Mouse (Mus musculus) heart, adult 8-10 months (tissue): ENCODE measurements around the gene Slc22a6. TPM values are rescaled to one million over a fixed set of nuclear protein-coding genes. Genes with fewer than 3 reads are reported as not detected.

Source experiments
- DNase-seq: peaks from one replicate; pipeline ENCODE4 v3.0.0; 2022; ENCODE audit warnings: low spot score
- total RNA-seq, 4 experiments: library from RNA; stranded (reverse); gene quantifications; 2 replicates each; pipeline ENCODE4 v1.2.4; 2022

Slc22a6 gene
- total RNA-seq, 4 experiments from 2014 or later, result not detected

- DNase-seq, result no peak
These were observed 6.3 kb upstream of the Slc22a6 start for GRCm38 (mm10) chr19:8611358-8612123.

DNA sequence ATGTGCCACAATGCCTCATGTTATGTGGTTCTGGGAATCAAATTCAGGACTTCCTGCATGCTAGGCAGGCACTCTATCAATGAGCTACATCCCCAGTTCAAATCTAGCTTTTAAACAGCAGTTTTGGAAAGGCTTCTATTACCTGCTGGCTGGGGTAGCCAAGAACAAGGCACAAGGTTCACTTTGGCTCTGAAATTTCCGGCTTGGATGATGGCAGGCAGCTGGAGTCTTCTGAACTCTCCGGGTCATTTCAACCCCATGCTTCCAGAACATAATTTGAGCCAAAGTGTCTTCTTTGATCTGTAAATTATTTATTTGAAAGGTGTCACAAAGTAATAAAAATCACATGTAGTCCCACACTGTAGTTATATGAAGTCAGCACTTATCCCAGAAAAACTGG is 4.7 kb upstream of the Slc22a6 start:
- no peak for DNase-seq

DNA sequence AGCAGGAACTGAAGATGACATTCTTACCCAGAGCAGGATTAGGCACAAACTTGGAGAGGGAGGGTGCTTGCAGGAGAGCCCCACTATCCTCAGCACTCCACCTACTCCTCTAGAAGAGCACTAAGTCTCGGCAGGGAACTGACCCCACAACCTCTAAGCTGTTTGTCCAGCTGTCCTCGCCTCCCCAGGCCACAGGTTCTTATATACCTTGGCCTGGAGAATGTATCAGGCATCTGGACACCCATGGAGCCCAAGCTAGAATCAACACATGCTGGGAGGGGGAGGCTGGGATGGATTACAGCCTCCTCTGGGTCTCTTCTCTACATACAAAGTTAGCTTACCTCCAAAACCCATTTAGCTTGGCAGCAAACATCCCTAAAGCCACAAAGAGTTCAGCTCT is 3.5 kb upstream of the Slc22a6 start:
- DNase-seq, result no peak

- DNase-seq, result no peak
These were observed 1.5 kb upstream of the Slc22a6 start for GRCm38 (mm10) chr19:8616314-8616713.

DNA sequence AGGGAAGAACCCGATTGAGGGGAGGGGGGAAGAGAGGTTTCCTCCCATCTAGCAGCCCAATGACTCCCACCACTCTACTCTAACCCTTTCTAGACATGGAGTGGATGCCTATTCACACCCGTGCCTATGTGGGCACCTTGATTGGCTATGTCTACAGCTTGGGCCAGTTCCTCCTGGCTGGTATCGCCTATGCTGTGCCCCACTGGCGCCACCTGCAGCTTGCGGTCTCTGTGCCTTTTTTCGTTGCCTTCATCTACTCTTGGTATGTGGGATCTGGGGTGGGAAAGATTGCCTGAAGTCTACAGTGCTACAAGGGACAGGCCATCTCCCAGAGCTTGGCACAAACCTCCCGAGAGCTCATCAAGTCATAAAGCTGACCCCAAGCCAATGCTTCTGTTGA is 3.3 kb downstream of the Slc22a6 start:
- no peak for DNase-seq

DNA sequence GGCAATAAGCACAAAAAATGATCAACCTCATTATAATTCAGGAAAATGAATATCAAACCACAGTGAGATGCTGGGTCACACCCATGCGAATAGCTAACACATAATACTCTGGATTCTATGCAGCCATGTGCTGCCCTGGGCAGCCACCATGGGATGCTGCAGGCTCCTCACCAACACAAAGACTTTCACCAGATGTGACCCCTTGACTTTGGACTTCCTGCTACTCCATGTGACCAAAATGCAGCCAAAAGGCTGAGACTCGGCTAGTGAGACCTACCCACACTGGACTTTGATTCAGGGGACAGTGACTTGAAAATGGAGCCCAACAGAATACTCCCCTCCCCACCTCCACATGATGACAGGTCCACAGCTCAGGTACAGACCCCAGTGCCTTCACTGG is 12.4 kb downstream of the Slc22a6 start:
- DNase-seq, result peak; percentile 24

DNA sequence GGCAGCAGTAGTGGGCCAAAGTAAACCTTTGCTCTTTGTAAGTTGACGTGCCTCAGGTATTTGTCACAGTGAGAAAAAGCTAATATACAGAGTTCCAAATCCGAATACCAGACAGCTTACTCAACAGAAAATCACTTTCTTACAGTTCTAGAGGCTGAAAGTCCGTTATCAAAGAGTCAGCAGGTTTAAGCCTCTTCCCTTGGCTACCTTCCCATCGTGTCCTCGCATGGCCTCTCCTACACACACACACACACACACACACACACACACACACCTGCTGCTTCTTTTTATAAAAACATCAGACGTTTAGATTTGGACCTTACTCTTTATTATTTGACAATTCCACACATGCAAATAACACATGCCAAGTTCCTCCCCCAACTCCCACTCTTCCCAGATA is 13.0 kb downstream of the Slc22a6 start:
- DNase-seq, result peak; percentile 3

DNA sequence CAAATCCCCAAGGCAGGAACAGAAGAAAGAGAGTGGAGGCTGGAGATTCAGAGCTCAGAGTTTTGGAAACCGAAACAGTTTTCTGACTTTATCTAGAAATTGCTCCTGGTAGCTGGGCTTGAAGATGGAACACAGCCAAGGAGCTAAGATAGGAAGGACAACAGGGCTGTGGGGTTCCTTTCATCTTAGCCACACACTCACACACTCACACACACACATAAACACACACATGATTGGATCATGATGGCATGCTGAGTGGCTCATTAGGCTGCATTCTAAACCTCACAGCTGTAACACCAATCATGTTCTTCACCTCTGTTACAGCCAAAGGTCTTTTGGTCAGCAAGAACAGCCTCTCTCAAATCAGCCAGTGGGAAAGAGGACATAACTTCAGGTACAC is 14.2 kb downstream of the Slc22a6 start:
- no peak for DNase-seq

DNA sequence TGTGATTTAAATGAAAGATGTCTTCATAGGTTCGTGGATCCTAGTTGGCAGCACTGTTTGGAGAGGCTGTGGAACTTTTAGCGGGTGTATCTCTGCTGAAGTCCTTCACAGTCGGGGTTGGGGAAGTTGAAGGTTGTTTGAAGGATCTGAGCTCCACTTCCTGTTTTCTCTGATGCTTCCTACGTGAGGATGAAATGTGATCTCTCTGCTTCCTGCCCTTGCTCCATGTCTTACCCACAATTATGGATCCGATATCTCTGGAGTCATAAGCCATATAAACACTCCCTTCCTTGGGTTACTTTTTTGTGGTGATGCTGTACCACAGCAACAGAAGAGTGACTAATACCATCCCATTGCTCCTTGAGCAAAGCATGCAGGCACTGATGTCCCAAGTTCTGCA is 24.2 kb downstream of the Slc22a6 start:
- no peak for DNase-seq

DNA sequence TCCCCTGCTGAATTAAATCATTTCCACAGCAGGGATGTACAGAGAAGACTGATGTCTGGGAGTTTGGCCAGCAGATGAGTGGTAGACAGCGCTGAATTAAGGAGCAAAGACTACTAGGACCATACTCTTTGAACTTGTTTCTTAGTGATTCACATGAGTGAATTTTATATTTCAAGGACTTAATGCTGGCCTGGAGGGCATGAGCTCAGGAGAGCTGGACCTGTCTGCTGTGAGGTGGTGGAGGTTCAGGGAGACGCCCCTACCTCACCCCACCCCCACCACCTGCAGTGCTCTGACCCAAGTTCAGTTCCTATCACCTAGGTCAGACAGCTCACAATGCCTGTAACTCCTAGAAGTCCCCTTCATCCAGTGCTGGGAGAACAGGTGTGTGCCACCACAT is 28.6 kb downstream of the Slc22a6 start:
- no peak for DNase-seq

DNA sequence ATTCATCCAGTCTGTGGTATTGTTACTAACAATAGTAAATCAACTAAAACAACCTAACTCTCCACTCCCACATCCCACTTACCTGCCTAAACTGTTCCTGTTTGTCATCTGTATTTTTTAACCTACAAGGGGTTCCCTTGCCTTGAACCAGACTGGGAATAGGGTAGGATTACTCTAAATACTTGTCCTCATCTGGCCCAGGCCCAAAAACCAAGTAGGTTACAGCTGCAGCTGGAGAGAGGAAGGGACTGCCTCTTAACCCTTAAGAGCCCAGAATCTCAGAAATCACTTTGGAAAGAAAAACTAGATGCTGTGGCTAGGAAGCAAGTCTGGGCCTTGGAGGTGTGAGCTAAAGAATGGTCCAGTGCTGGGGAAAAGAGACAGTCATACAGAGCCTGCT is 38.0 kb downstream of the Slc22a6 start:
- no peak for DNase-seq

DNA sequence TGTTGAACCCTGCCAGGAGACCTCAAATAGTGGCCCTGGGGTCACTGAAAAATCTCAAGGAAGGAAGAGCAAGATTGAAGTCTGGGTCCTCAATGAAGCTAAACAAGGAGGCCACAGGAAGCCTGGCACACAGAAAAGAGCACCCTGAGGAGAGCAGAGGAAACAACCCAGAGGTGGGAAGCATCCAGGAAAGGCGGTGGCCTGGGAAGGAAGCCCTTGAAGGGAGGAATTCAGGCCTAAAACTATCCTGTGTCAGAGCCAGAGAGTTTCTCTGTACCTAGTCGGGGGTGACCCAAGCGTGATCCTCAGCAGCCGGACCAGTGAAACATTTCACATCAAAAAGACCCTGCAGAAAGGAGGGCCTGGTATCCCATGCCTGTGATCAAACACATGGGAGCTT is 38.5 kb downstream of the Slc22a6 start:
- DNase-seq, result peak; percentile 48

- DNase-seq, result no peak
These were observed 44.0 kb downstream of the Slc22a6 start for GRCm38 (mm10) chr19:8661821-8662307.

DNA sequence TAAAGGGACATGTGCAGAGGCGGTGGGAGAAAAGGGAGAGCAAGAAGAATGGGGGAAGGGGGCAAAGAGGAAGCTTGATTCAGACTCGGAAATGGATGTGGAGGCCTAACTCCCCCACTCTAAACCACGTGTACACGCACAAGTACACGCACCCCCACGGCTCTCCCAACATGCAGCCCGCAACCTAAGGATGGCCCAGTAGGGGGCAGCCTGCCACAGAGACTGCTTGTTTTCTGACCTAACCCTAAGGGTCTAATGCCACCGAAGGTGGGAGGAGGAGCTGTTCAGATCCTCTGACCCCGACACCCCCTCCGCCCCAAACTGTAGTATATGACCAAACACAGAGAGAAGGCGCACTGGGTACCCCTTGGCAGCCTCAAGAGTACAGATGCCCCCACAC is 44.5 kb downstream of the Slc22a6 start:
- no peak for DNase-seq

GRCm38 (mm10) chr19:8663360-8663839 is 45.6 kb downstream of the Slc22a6 start, which contains the start of gene Chrm1:
TSS of gene Chrm1 (plus strand) at chr19:8663789.
- DNase-seq, result no peak

DNA sequence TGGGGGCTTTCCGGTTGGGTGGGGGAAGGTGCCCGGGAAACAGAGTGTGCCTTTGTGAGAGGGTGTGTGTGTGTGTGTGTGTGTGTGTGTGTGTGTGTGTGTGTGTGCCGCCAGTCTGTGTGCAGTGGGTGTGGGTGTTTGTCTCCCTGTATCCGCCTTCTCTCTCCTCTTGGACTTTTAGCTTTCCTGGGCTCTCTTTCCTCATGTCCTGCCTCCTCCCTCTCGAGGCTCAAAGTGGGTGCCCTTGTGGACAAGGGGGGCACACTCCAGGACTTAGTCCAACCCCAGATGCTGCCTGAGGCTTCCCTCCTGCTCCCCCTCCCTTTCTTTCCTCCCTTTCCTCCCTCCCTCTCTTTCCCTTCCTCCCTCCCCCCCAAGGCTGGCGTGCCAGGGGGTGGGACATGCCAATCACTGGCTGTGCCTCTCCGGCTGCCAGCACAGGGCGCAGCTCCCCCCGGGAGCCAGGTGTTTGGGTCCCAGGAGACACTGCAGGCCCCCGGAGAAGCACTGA is 46.1 kb downstream of the Slc22a6 start:
- no peak for DNase-seq

DNA sequence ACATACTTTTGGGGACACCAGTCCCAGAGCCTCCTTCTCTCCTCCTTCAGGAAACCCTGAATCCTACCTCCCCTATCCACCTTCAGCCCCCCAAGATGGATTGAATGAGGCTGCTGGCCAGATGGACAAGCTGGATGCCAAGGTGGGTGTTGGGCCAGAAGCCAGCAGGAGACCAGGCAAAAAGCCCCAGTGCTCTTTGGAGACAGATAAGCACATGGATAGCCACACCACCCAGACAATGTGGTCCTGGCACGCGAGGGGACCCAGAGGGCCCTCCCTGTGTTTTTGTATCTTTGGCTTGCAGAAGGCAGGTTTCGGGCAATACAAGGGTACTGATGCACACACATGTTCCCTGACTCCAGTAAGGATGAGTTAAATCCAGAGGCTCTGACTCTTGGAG is 47.0 kb downstream of the Slc22a6 start:
- no peak for DNase-seq

DNA sequence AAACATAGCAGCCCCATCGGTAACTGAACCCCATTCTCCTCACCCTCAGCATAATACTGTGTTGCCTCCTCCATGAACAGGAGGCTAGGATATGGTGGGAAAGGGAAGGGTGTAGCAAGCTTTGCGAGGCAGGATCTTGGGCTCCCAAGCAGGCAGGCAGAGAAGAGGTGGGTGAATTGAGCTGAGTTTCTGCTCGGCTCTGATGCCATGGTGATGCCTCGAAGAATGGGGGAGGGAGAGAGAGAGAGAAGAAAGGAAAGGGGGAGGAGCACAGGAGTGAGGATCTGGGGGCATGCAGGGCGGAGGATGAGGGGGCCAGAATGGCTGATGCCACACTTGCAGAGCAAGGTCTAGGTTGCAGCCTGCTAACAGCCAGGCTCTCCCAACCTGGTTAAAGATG is 47.9 kb downstream of the Slc22a6 start:
- DNase-seq, result no peak

GRCm38 (mm10) chr19:8672859-8673258 is 55.0 kb downstream of the Slc22a6 start:
- DNase-seq, result no peak

DNA sequence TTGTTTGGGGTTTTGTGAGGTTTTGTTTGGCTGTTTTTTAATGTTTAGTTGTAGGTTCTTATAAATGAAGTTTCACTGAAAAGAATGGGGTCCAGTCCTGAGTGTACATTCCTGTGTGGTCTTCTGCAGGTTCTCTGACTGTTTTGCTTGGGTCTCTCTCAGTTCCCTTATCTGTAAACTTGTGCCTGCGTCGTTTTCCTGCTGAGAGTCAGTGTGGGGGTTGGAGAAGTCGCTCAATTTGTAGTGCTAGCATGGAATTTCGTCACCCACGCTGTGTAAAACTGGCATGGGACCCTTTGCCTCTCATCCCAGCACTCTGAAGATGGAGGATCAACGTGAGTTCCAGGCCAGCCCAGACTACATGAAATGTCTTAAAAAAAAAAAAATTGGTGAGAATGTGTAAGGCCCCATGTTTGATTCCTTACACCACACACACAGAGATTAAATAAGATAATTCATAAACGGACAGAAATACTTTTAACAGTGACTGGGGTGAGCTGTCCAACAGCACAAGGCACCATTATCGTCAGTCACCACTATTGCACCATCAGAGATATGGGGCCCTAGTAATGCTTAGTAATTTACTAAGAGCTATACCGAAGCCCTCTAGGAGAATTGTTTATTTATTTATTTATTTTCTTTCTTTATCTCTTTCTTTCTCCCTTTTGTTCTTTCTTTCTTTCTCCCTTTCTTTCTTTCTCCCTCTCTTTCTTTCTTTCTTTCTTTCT is 55.7 kb downstream of the Slc22a6 start:
- no peak for DNase-seq
